Mouse (Mus musculus) spleen, adult 2 months (tissue): ENCODE results near the gene Tceal8. TPM values are rescaled to one million over a fixed set of nuclear protein-coding genes. Genes with fewer than 3 reads are reported as not detected.
"Not testable (repeated sequence)": the region's sequence is repeated elsewhere in the genome, so short reads cannot be mapped to it uniquely, and the experiment has no call there.

Experiments used
- DNase-seq, 2 experiments: peaks; one replicate each; pipeline versions ENCODE4 v3.0.0 to v3.0.0-alpha.2; 2012 to 2021; ENCODE audit warnings: low spot score in 2 of 2, low read depth in 1 of 2
- H3K27ac ChIP-seq: fragments of 200-500 bp; 2 replicates; pipeline ENCODE4 v1.5.1; 2012; ENCODE audit warnings: low read length, inconsistent platforms; ENCODE audit not compliant: insufficient read depth
- H3K27me3 ChIP-seq: fragments of 200-500 bp; 2 replicates; pipeline ENCODE4 v1.6.1; 2012; ENCODE audit warnings: mild to moderate bottlenecking, moderate library complexity, low read length, inconsistent platforms; ENCODE audit not compliant: control insufficient read depth, insufficient read depth
- H3K36me3 ChIP-seq: fragments of 200-500 bp; 2 replicates; pipeline ENCODE4 v1.6.1; 2012; ENCODE audit warnings: mild to moderate bottlenecking, low read length, inconsistent platforms; ENCODE audit not compliant: control insufficient read depth, insufficient read depth
- H3K4me1 ChIP-seq: fragments of 200-500 bp; 2 replicates; pipeline ENCODE4 v1.6.1; 2011; ENCODE audit warnings: inconsistent platforms; ENCODE audit not compliant: control insufficient read depth, insufficient read depth, insufficient read length
- H3K4me3 ChIP-seq: fragments of 200-500 bp; 2 replicates; pipeline ENCODE4 v1.5.1; 2011; ENCODE audit warnings: mild to moderate bottlenecking, inconsistent platforms; ENCODE audit not compliant: insufficient read depth, insufficient read length; ENCODE audit errors: extremely low read depth
- CTCF ChIP-seq: fragments of 200-500 bp; IDR thresholded peaks from 2 replicates; pipeline ENCODE4 v1.5.1; 2011; ENCODE audit warnings: mild to moderate bottlenecking, inconsistent platforms; ENCODE audit not compliant: insufficient read depth, insufficient read length, insufficient replicate concordance; ENCODE audit errors: extremely low read depth
- POLR2A ChIP-seq: fragments of 200-500 bp; IDR thresholded peaks from 2 replicates; pipeline ENCODE4 v1.6.1; 2011; ENCODE audit warnings: low read depth, low read length, inconsistent platforms
- WGBS: fragments of 180-500 bp; shearing (Covaris S2); methylation state at CpG from one replicate; pipeline ENCODE4 v1.1.7; 2018; 5-methylcytosine and 5-hydroxymethylcytosine counted together
- polyA plus RNA-seq: library from polyadenylated mRNA; depleted of rRNA; stranded (reverse); fragments of >200 nt; gene quantifications from 2 replicates; pipeline ENCODE4 v1.2.3, GENCODE M21; 2012

Tceal8 gene
- polyA plus RNA-seq, 1 experiment: 0.95 TPM

DNA sequence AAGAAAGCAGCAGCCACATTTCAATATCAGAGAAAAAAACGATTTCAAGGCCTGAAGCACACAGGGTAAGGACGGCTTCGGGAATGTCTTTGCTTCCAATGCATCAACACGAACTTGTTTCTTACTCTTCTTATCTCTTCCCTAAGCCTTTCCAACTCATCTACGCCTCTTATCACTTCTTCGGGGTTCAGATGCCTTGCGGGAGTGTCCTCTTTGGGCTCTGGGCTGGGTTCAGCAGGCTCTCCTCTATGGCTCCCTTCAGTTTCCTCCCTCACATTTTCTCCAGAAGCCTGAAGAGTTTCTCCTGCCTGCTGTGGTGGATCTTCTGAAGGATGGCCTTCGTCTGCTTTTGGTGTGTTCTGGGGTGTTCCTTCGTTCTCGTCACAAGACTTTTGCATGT, 1.5 kb downstream of the Tceal8 start:
- Histone ChIP-seq H3K27ac (no peak overlapping the region), H3K27me3 (no peaks in the 10 kb centered on the region), H3K4me3 (no peak overlapping the region), H3K36me3 (no peaks in the 10 kb centered on the region), H3K4me1 (no peaks in the 10 kb centered on the region)
- WGBS: 82% methylated on average over 10 of the region's 10 CpGs
- TF ChIP-seq CTCF (no peak), POLR2A (no peak)
- no peak for DNase-seq

DNA sequence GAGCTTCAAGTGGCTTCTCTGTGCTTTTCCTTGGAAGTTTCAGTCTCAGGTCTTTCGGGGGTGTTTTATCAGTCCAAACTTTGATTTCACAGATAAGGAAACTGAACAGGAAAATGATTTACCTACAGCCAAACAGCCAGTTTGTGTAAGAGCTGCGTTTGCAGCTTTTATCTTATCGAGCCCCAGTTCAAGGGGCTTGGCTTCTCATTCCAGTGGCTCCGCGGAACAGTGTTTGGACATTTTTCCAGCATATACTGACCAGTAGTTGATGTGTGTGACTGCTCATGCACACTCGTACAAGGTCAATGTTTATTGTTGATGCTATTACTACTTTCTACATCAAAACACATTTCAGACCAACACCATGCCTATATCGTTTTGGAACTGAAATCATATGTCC, 27.9 kb downstream of the Tceal8 start:
- Histone ChIP-seq H3K27me3 (no peaks in the 10 kb centered on the region), H3K4me1 (no peaks in the 10 kb centered on the region), H3K4me3 (no peak overlapping the region), H3K27ac (no peak overlapping the region), H3K36me3 (no peaks in the 10 kb centered on the region)
- no peak for DNase-seq
- WGBS: 74% methylated on average over 7 of the region's 7 CpGs
- TF ChIP-seq POLR2A (no peak), CTCF (no peak)

DNA sequence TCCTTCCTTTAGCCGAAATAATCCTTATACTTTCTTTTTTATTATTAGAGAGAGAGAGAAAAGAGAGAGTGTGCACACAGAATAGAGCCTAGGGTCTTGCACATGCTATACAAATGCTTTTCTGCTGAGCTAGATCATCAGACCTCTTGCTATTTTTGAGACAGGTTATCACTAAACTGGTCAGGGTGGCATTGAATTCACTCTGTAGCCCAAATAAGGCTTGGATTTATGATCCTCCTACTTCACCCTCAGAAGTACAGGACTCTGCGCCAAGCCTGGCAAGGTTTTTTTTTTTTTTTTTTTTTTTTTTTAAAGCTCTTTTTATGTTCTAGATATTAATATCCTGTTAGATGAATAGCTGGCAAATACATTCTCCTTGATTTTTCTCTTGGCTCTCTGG, 28.4 kb downstream of the Tceal8 start:
- no peaks in the 10 kb centered on the region for H3K36me3 ChIP-seq
- H3K4me3 ChIP-seq: no peak overlapping the region
- H3K27me3 ChIP-seq: no peaks in the 10 kb centered on the region
- H3K4me1 ChIP-seq: no peaks in the 10 kb centered on the region
- 85% methylated on average over 2 of the region's 2 CpGs for WGBS
- DNase-seq: no peak
- H3K27ac ChIP-seq: no peak overlapping the region
- TF ChIP-seq CTCF: no peak

DNA sequence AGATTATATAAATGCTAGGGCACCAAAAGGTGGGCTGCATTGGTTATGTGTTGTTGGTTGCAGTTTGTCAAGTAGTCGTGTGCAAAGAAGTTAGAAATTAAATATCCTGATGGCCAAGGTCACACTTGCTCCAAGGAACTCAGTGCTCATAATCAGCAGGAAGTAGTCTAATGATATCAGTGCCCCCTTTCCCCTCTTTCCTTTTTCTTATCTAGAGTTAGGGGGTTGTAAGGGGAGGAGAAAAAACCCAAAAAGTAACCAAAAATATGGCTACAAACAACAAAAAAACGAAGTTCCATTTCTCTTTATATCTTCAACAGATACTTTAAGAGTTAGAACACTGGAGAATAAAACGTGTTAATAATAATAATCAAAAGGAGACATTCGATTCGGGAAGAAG, 30.8 kb downstream of the Tceal8 start:
- Histone ChIP-seq H3K27ac (no peak overlapping the region), H3K4me3 (no peak overlapping the region), H3K27me3 (no peaks in the 10 kb centered on the region), H3K4me1 (no peaks in the 10 kb centered on the region), H3K36me3 (no peaks in the 10 kb centered on the region)
- 76% methylated on average over 5 of the region's 5 CpGs for WGBS
- no peak for DNase-seq
- TF ChIP-seq CTCF: no peak
- TF ChIP-seq POLR2A: no peak

DNA sequence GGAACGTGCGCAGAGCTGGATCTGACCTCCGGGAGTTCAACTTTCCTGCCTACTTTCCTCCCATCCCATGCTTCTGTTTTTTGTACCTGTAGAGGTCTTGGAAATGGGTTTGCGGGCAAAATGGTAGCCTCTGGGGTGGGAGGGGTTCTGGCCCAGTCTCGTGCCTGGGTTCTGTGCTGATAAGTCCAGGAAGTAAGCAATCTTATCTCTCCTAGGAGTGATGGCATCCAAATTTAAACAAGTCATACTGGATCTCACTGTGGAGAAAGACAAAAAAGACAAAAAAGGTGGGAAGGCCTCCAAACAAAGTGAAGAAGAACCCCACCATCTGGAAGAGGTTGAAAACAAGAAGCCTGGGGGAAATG, 32.5 kb downstream of the Tceal8 start:
- H3K27me3 ChIP-seq, H3K4me3 ChIP-seq, DNase-seq, H3K36me3 ChIP-seq, H3K4me1 ChIP-seq, H3K27ac ChIP-seq: not testable (repeated sequence)
- 57% methylated on average over 5 of the region's 5 CpGs for WGBS

DNA sequence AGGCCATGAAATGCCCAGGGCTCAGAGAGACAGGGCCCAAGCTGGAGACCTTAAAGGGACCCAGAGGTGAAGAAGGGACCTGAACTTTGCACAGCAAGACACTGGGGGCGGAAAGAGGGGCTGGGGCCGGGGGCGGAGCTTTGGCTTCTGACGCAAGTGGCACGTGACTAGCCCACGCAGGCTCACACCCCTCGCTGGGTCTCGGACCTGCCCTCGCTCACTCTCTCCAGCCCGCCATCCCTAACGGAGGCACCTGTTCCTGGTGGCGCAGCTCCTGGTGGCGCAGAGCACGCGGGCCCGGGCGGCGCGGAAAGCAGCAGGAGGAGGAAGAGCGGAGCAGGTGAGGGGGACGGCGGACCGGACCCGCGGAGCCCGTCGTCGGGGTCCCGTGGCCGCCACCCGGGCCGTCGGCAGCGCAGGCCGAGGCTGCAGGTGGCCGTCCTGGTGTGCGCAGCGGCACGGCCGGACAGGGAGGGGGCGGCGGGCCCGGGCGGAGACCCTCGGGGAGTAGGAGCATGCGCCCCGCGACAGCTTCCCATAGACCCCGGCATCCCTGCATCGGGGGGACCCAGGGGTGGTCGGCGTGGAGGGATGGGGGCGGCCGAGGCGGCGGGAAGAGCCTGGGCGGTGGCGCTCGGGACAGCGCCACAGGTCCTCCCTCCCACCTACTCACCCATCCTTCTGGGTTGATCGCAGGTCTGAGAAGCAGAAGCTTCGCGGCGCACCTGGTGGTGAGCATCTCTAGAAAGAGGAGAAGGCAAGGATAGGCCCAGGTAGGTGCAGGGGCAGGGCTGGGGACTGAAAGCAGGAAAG, 33.1 kb downstream of the Tceal8 start, which contains the start of gene Bex4:
Gene Bex4, plus strand, starts transcription at position 170 of the 813 bp plus-strand sequence.
- 36% methylated on average over 17 of the region's 64 CpGs for WGBS
- not testable (repeated sequence) for DNase-seq, H3K36me3 ChIP-seq, H3K4me1 ChIP-seq, H3K4me3 ChIP-seq, H3K27ac ChIP-seq, H3K27me3 ChIP-seq

DNA sequence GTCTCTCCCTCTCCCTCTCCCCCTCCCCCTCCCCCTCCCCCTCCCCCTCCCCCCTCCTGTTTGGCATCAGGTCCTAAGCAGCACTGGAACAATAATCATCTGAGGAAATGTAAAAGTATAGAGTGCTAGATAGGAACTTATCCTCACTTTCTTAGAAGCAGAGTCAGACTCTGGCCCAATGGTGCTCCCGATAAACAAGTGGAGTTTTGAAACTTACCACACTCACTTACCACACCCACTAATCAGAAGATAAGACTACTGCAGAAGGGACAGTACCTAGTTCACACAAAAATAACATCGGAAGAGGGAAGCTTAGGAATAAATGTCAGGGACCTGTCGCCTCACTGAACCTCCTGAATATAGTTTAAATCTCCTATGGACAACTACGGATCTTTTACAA, 36.6 kb downstream of the Tceal8 start:
- TF ChIP-seq POLR2A: no peak
- TF ChIP-seq CTCF: no peak
- Histone ChIP-seq H3K36me3 (no peaks in the 10 kb centered on the region), H3K4me1 (no peaks in the 10 kb centered on the region), H3K27me3 (no peaks in the 10 kb centered on the region), H3K27ac (no peak overlapping the region), H3K4me3 (no peak overlapping the region)
- no peak for DNase-seq
- WGBS: 76% methylated on average over 4 of the region's 4 CpGs
